8 mouse cellular contexts compared by ENCODE assay signal in genomic region chr11:115187224-115187639, GRCm38 (mm10). TPM values are rescaled to one million over a fixed set of nuclear protein-coding genes. Genes with fewer than 3 reads are reported as not detected.
DNase-seq lines count a peak whose midpoint lies in the region; ATAC-seq lines count a peak whose summit lies in the region.

Gene Tmem104, plus strand, starts transcription at chr11:115187487.

- H3K9ac ChIP-seq in heart, embryonic 15.5 days, result peak within 1 kb of the TSS; percentile 81
- peak within 1 kb of the TSS; percentile 75 for H3K9ac ChIP-seq in liver, embryonic 15.5 days
- peak within 1 kb of the TSS; percentile 72 for H3K9ac ChIP-seq in neural tube, embryonic 12.5 days

- H3K4me2 ChIP-seq in heart, embryonic 15.5 days, result peak within 1 kb of the TSS; percentile 93
- peak within 1 kb of the TSS; percentile 94 for H3K4me2 ChIP-seq in liver, embryonic 15.5 days
- H3K4me2 ChIP-seq in neural tube, embryonic 12.5 days (replicated peaks), result peak within 1 kb of the TSS; percentile 84

- peaks cover 17% of the 10 kb centered on the region for H3K36me3 ChIP-seq in forebrain, embryonic 10.5 days (replicated peaks)
- no peaks in the 10 kb centered on the region; the same call in 1 of the 2 replicates for H3K36me3 ChIP-seq in heart, embryonic 15.5 days
- H3K36me3 ChIP-seq in liver, embryonic 15.5 days (replicated peaks), result peaks cover 5% of the 10 kb centered on the region
- peaks cover 8% of the 10 kb centered on the region; the same call in 1 of the 2 replicates for H3K36me3 ChIP-seq in neural tube, embryonic 12.5 days

- DNase-seq in CD8-positive naive resting alpha-beta T cell, adult 2 months (ENCODE audit: low read depth in 2 of 2, low spot score in 2 of 2), result peak; percentile 98
- DNase-seq in c-Kit-positive CD71-negative TER-119-negative erythroid progenitor cells, embryonic 14.5 days (ENCODE audit: low read depth), result peak; percentile 98
- peak; percentile 99 for DNase-seq in forebrain, embryonic 10.5 days (ENCODE audit: extremely low spot score, low spot score)
- DNase-seq in kidney, postnatal 25 days, result peak; percentile 99 to 100
- DNase-seq in telencephalon, adult 2 months (ENCODE audit: low read depth, low spot score), result peak; percentile 96

- ATAC-seq in heart, embryonic 15.5 days (replicated peaks; ENCODE audit: insufficient number of reproducible peaks, insufficient read depth, low FRiP score, low read depth), result peak; percentile 93
- peak; percentile 88 for ATAC-seq in liver, embryonic 15.5 days (ENCODE audit: insufficient read depth)
- ATAC-seq in neural tube, embryonic 12.5 days (ENCODE audit: low FRiP score, low read depth), result peak; percentile 89

- peak within 1 kb of the TSS; percentile 86 for H3K27ac ChIP-seq in forebrain, embryonic 10.5 days
- peak within 1 kb of the TSS; percentile 81 for H3K27ac ChIP-seq in heart, embryonic 15.5 days
- peak within 1 kb of the TSS; percentile 82 for H3K27ac ChIP-seq in liver, embryonic 15.5 days (replicated peaks)
- peak within 1 kb of the TSS; percentile 50; the same call in 1 of the 2 replicates for H3K27ac ChIP-seq in neural tube, embryonic 12.5 days

- peak within 1 kb of the TSS; percentile 70 for H3K4me3 ChIP-seq in forebrain, embryonic 10.5 days
- peak within 1 kb of the TSS; percentile 73 for H3K4me3 ChIP-seq in heart, embryonic 15.5 days
- H3K4me3 ChIP-seq in liver, embryonic 15.5 days (replicated peaks), result peak within 1 kb of the TSS; percentile 71
- peak within 1 kb of the TSS; percentile 56 for H3K4me3 ChIP-seq in neural tube, embryonic 12.5 days

- H3K27me3 ChIP-seq in forebrain, embryonic 10.5 days (ENCODE audit: poor library complexity, severe bottlenecking), result 0 out of 2 replicates have a peak, but pooled peaks cover 10% of the 10 kb centered on the region
- no peaks in the 10 kb centered on the region for H3K27me3 ChIP-seq in heart, embryonic 15.5 days
- no peaks in the 10 kb centered on the region for H3K27me3 ChIP-seq in liver, embryonic 15.5 days
- H3K27me3 ChIP-seq in neural tube, embryonic 12.5 days (replicated peaks), result no peaks in the 10 kb centered on the region

- peaks cover 31% of the 10 kb centered on the region for H3K4me1 ChIP-seq in forebrain, embryonic 10.5 days
- H3K4me1 ChIP-seq in heart, embryonic 15.5 days (replicated peaks), result peaks cover 23% of the 10 kb centered on the region
- H3K4me1 ChIP-seq in liver, embryonic 15.5 days (replicated peaks), result peaks cover 65% of the 10 kb centered on the region
- peaks cover 18% of the 10 kb centered on the region for H3K4me1 ChIP-seq in neural tube, embryonic 12.5 days

- H3K9me3 ChIP-seq in forebrain, embryonic 10.5 days, result no peaks in the 10 kb centered on the region
- no peaks in the 10 kb centered on the region for H3K9me3 ChIP-seq in heart, embryonic 15.5 days (replicated peaks)
- no peaks in the 10 kb centered on the region for H3K9me3 ChIP-seq in liver, embryonic 15.5 days (replicated peaks)
- no peaks in the 10 kb centered on the region for H3K9me3 ChIP-seq in neural tube, embryonic 12.5 days

- WGBS in forebrain, embryonic 10.5 days, result under 1% methylated on average over 39 of the region's 39 CpGs
- WGBS in heart, embryonic 15.5 days, result under 1% methylated on average over 39 of the region's 39 CpGs
- WGBS in liver, embryonic 15.5 days (ENCODE audit: insufficient replicate concordance), result under 1% methylated on average over 39 of the region's 39 CpGs
- under 1% methylated on average over 39 of the region's 39 CpGs for WGBS in neural tube, embryonic 12.5 days

RNA-seq across cellular contexts. Expression of gene Tmem104, which starts in this region (rescaled TPM):
- 8.7 and 8.8 TPM in 2 replicates for polyA plus RNA-seq in forebrain, embryonic 10.5 days (2016; fragmentation: Nextera tagmentation; extraction: Ambion mirVana)
- 6.6 and 11.4 TPM in 2 replicates for polyA plus RNA-seq in heart, embryonic 15.5 days (2015; fragmentation: Nextera tagmentation; extraction: Ambion mirVana)
- 5.1 and 6.0 TPM in 2 replicates for polyA plus RNA-seq in liver, embryonic 15.5 days (2015; fragmentation: Nextera tagmentation; extraction: Ambion mirVana)
- 8.6 and 9.7 TPM in 2 replicates for polyA plus RNA-seq in neural tube, embryonic 12.5 days (2016; fragmentation: Nextera tagmentation; extraction: Ambion mirVana)

Comparison
In these comparisons a context has a peak if more than half of its experiments do, and no peak if none do; other contexts are left out.
1. Peak in every context shown above with its lines: DNase-seq, ATAC-seq, H3K4me3 ChIP-seq and H3K27ac ChIP-seq.